ENCODE assay signal across 28 mouse cellular contexts in the genomic region with DNA sequence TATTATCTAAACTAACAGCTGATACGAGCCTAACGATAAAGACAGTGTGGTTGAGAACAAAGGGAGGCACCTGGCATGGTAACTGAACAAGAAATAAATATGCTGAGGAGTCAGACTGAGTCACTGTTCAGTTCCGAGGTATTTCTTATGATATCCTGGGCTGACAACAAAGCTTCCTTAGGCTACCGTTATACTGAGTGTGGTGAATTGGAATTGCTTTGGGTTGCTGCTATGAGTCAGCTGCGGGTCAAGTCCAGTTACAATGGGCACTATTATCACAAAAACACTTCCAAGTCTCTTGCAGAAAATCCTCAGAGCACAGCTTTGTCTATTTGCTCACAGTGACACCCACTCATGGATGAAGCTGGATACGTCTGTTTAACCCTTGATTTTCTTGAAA.
"Had no signal": no experiment of that assay in that cellular context is flagged by ENCODE, and none has a peak within 500 bp of the region (broad histone marks: within the 10 kb centered on the region; RNA-seq: fewer than 3 reads in every experiment).

No protein-coding gene starts in this region.

- H3K9me3 ChIP-seq: heart, embryonic 13.5 days; heart, embryonic 15.5 days; hindbrain, embryonic 13.5 days; hindbrain, embryonic 15.5 days; kidney, embryonic 15.5 days; limb, embryonic 10.5 days; limb, embryonic 12.5 days; liver, embryonic 13.5 days had no signal

- ATAC-seq: hindbrain, postnatal 0 days; intestine, embryonic 16.5 days had no signal

- H3K27ac ChIP-seq: heart, adult 2 months; heart, embryonic 13.5 days; heart, embryonic 15.5 days; hindbrain, embryonic 13.5 days; hindbrain, embryonic 15.5 days; hindbrain, postnatal 0 days; kidney, embryonic 15.5 days; kidney, postnatal 0 days; left cerebral cortex, adult 2 months; limb, embryonic 10.5 days; limb, embryonic 12.5 days; liver, embryonic 13.5 days had no signal

- H3K27me3 ChIP-seq: heart, embryonic 13.5 days; heart, embryonic 15.5 days; hindbrain, embryonic 13.5 days; hindbrain, embryonic 15.5 days; kidney, embryonic 15.5 days; limb, embryonic 12.5 days; liver, embryonic 13.5 days had no signal

- H3K4me3 ChIP-seq: heart, adult 2 months; heart, embryonic 13.5 days; heart, embryonic 15.5 days; hindbrain, embryonic 13.5 days; hindbrain, embryonic 15.5 days; kidney, embryonic 15.5 days; left cerebral cortex, adult 2 months; limb, embryonic 10.5 days; limb, embryonic 12.5 days; liver, embryonic 13.5 days had no signal

- DNase-seq: gastrocnemius, postnatal 14 days; gastrocnemius, postnatal 36 days; heart, adult 11 months; heart, adult 2 months; heart, postnatal 14 days; heart, postnatal 36 days; kidney, adult 11 months; kidney, adult 2 months; kidney, adult 9 months; kidney, postnatal 14 days; kidney, postnatal 36 days; layer of hippocampus, adult 9-11 months; layer of hippocampus, postnatal 36 days; liver; liver, embryonic 13.5 days had no signal

- H3K4me2 ChIP-seq: heart, embryonic 11.5 days; heart, embryonic 13.5 days; heart, embryonic 15.5 days; hindbrain, embryonic 13.5 days; hindbrain, embryonic 15.5 days; kidney, embryonic 15.5 days; limb, embryonic 12.5 days; liver, embryonic 11.5 days; liver, embryonic 13.5 days had no signal

- H3K36me3 ChIP-seq: heart, embryonic 13.5 days; heart, embryonic 15.5 days; hindbrain, embryonic 13.5 days; hindbrain, embryonic 15.5 days; kidney, embryonic 15.5 days; limb, embryonic 10.5 days; limb, embryonic 12.5 days; liver, embryonic 13.5 days had no signal

- H3K4me1 ChIP-seq: heart, embryonic 13.5 days; heart, embryonic 15.5 days; hindbrain, embryonic 13.5 days; hindbrain, embryonic 15.5 days; kidney, embryonic 15.5 days; limb, embryonic 10.5 days; liver, embryonic 13.5 days had no signal

- H3K9ac ChIP-seq: heart, embryonic 13.5 days; heart, embryonic 15.5 days; hindbrain, embryonic 13.5 days; hindbrain, embryonic 15.5 days; kidney, embryonic 15.5 days; limb, embryonic 12.5 days; liver, embryonic 13.5 days had no signal
